In genomic region chr16:28402701-28403100, GRCm38 (mm10) we compare ENCODE assay signal across 19 mouse cellular contexts.
DNase-seq lines count a peak whose midpoint lies in the region; TF ChIP-seq lines count a peak whose summit lies in the region.
"Had no signal": no experiment of that assay in that cellular context is flagged by ENCODE, and none has a peak within 500 bp of the region (broad histone marks: within the 10 kb centered on the region; RNA-seq: fewer than 3 reads in every experiment).

No protein-coding gene starts in this region.

- no peak for TF ChIP-seq CTCF in left cerebral cortex, adult 2 months (IDR thresholded peaks at IDR 0.05)

- no peak overlapping the region for H3K4me3 ChIP-seq in left cerebral cortex, adult 2 months
- H3K4me3 ChIP-seq: embryonic facial prominence, embryonic 10.5 days; erythroblast, embryonic 14.5 days; heart, embryonic 15.5 days; hindbrain, embryonic 10.5 days; limb, embryonic 12.5 days; liver, embryonic 15.5 days; megakaryocyte, embryonic 14.5 days; neural tube, embryonic 12.5 days had no signal

- peak; percentile 42 to 66 for DNase-seq in layer of hippocampus, adult 18-20 months (ENCODE audit: low spot score in 2 of 2)
- no peak for DNase-seq in layer of hippocampus, adult 9-10 months (ENCODE audit: low spot score)
- DNase-seq in cerebellum, adult 11-12 months: peak; percentile 88
- peak; percentile 60 to 61 for DNase-seq in cerebellum, postnatal 10 days
- peak; percentile 20 to 25 for DNase-seq in layer of hippocampus, postnatal 36 days
- DNase-seq in left cerebral cortex, adult 2 months (ENCODE audit: extremely low spot score in 1 of 2, low spot score in 2 of 2): no peak
- no peak for DNase-seq in ovary, postnatal 36 days (ENCODE audit: low spot score)
- DNase-seq: adrenal gland, postnatal 10 days; lung, postnatal 10 days; right cerebral cortex, postnatal 14 days; thymus, adult 18-20 months had no signal

- no peak overlapping the region for H3K27ac ChIP-seq in left cerebral cortex, adult 2 months
- H3K27ac ChIP-seq: embryonic facial prominence, embryonic 10.5 days; heart, embryonic 15.5 days; hindbrain, embryonic 10.5 days; limb, embryonic 12.5 days; liver, embryonic 15.5 days; neural tube, embryonic 12.5 days had no signal

- intact Hi-C loops in left cerebral cortex, adult 2 months (cut with DNase I): no loop called here

Comparison
In these comparisons a context has a peak if more than half of its experiments do, and no peak if none do; other contexts are left out.
1. DNase-seq: peak in layer of hippocampus, adult 18-20 months (2 of 2), cerebellum, adult 11-12 months (single experiment), cerebellum, postnatal 10 days (2 of 2) and layer of hippocampus, postnatal 36 days (2 of 2); none in layer of hippocampus, adult 9-10 months (single experiment), left cerebral cortex, adult 2 months (0 of 2) and ovary, postnatal 36 days (single experiment).